Mouse (Mus musculus): ENCODE results near the gene Ttc16.

Ttc16 gene

GRCm38 (mm10) chr2:32718761-32719160 is 56.7 kb downstream of the Ttc16 start:
- in situ Hi-C loops (cut with MboI, MseI): no loop called here

GRCm38 (mm10) chr2:32714987-32715425 is 60.4 kb downstream of the Ttc16 start:
- in situ Hi-C loops (cut with MboI, MseI): no loop called here

- in situ Hi-C loops (cut with MboI, MseI): no loop called here
Observed at GRCm38 (mm10) chr2:32714117-32714986, 61.1 kb downstream of the Ttc16 start.

GRCm38 (mm10) chr2:32712934-32713817 is 62.3 kb downstream of the Ttc16 start, which contains the start of gene Cdk9:
TSS of gene Cdk9 (minus strand) at chr2:32713076.
- in situ Hi-C loops (cut with MboI, MseI): no loop called here

- in situ Hi-C loops (cut with MboI, MseI): no loop called here
Observed at GRCm38 (mm10) chr2:32712586-32712933, 62.9 kb downstream of the Ttc16 start.

- in situ Hi-C loops (cut with MboI, MseI): no loop called here
Observed at GRCm38 (mm10) chr2:32712108-32712551, 63.3 kb downstream of the Ttc16 start.

- in situ Hi-C loops (cut with MboI, MseI): no loop called here
Observed at GRCm38 (mm10) chr2:32711301-32712056, 64.0 kb downstream of the Ttc16 start.

- in situ Hi-C loops (cut with MboI, MseI): no loop called here
Observed at GRCm38 (mm10) chr2:32710425-32710824, 65.0 kb downstream of the Ttc16 start.

GRCm38 (mm10) chr2:32709521-32710137 is 65.8 kb downstream of the Ttc16 start:
- in situ Hi-C loops (cut with MboI, MseI): no loop called here

- in situ Hi-C loops (cut with MboI, MseI): no loop called here
Observed at GRCm38 (mm10) chr2:32708643-32709042, 66.8 kb downstream of the Ttc16 start.
